Mouse (Mus musculus) layer of hippocampus, postnatal 25 days (tissue): ENCODE results near the gene Camk2g. TPM values are rescaled to one million over a fixed set of nuclear protein-coding genes. Genes with fewer than 3 reads are reported as not detected.

Experiments
- DNase-seq, 2 experiments: peaks; one replicate each; pipeline ENCODE4 v3.0.0; 2022; ENCODE audit warnings: mixed read lengths in 2 of 2, low spot score in 1 of 2; ENCODE audit errors: extremely low spot score in 1 of 2
- total RNA-seq, 2 experiments: library from RNA; stranded (reverse); gene quantifications; 2 replicates each; pipeline ENCODE4 v1.2.3; 2021

Gene Camk2g
- total RNA-seq, 2 experiments from 2014 or later, result 205 to 212 TPM

- no peak for DNase-seq
Observed at GRCm38 (mm10) chr14:20746935-20747334, 47.0 kb downstream of the Camk2g start.

- no peak for DNase-seq
Observed at GRCm38 (mm10) chr14:20743614-20744013, 50.3 kb downstream of the Camk2g start.

- no peak for DNase-seq
Observed at GRCm38 (mm10) chr14:20741301-20741700, 52.6 kb downstream of the Camk2g start.

GRCm38 (mm10) chr14:20738511-20738910 is 55.4 kb downstream of the Camk2g start:
- no peak for DNase-seq

- DNase-seq, result peak in 1 of 2 experiments; percentile 32
Observed at GRCm38 (mm10) chr14:20737306-20737705, 56.6 kb downstream of the Camk2g start.

- no peak for DNase-seq
Observed at GRCm38 (mm10) chr14:20735892-20736390, 57.9 kb downstream of the Camk2g start.

GRCm38 (mm10) chr14:20735052-20735451 is 58.8 kb downstream of the Camk2g start:
- DNase-seq, result no peak

- peak; percentile 67 to 79 for DNase-seq
Observed at GRCm38 (mm10) chr14:20733952-20734774, 59.7 kb downstream of the Camk2g start, which contains the start of gene Ndst2. TSS of gene Ndst2 (minus strand) at chr14:20734562.

- DNase-seq, result no peak
Observed at GRCm38 (mm10) chr14:20733041-20733951, 60.6 kb downstream of the Camk2g start.

GRCm38 (mm10) chr14:20730853-20731602 is 62.9 kb downstream of the Camk2g start:
- no peak for DNase-seq

GRCm38 (mm10) chr14:20729871-20730270 is 64.0 kb downstream of the Camk2g start:
- no peak for DNase-seq

- DNase-seq, result no peak
Observed at GRCm38 (mm10) chr14:20725660-20726339, 68.1 kb downstream of the Camk2g start.

- peak; percentile 62 to 76 for DNase-seq
Observed at GRCm38 (mm10) chr14:20724043-20724442, 69.8 kb downstream of the Camk2g start.

- DNase-seq, result no peak
Observed at GRCm38 (mm10) chr14:20723006-20723405, 70.9 kb downstream of the Camk2g start.

- DNase-seq, result no peak
Observed at GRCm38 (mm10) chr14:20721371-20721770, 72.5 kb downstream of the Camk2g start.

GRCm38 (mm10) chr14:20719767-20720166 is 74.1 kb downstream of the Camk2g start:
- DNase-seq, result no peak

GRCm38 (mm10) chr14:20718443-20718842 is 75.4 kb downstream of the Camk2g start:
- no peak for DNase-seq

GRCm38 (mm10) chr14:20713832-20714231 is 80.1 kb downstream of the Camk2g start:
- DNase-seq, result no peak

- DNase-seq, result no peak
Observed at GRCm38 (mm10) chr14:20708239-20708638, 85.6 kb downstream of the Camk2g start.
